Mouse (Mus musculus) kidney, adult 2 months (tissue): ENCODE measurements around the gene Lrrc7.

Experiments
- CTCF ChIP-seq: fragments of 200-500 bp; conservative IDR thresholded peaks from 2 replicates; pipeline ENCODE4 v1.5.1; 2011; ENCODE audit warnings: low read depth, mild to moderate bottlenecking, control low read depth, low read length, moderate library complexity, mixed read lengths; ENCODE audit not compliant: insufficient read depth, insufficient read length
- POLR2A ChIP-seq: fragments of 200-500 bp; IDR thresholded peaks from one replicate; pipeline ENCODE4 v1.6.1; 2011; ENCODE audit warnings: low read depth, low read length, control low read depth

DNA sequence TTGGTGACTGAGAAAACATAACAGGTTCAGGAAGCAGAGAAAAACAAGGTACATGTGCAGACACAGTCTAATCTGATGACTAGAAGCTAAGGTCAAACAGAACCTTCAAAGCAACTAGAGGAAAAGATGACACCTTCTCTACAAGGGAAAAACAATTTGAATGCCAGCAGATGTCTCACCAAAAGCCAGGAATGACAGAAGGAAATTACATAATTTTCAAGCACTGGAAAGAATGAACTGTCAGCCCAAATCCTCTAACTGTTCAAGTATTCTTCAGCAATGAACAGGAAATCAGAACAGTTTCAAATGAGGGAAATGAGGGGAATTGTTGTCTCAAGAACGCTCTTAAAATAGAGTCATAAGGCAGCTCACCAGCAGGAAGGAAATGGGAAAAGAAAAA is 421.4 kb downstream of the Lrrc7 start:
- TF ChIP-seq CTCF (no peak), POLR2A (no peak)
